In genomic region chr13:13371436-13371835, GRCm38 (mm10) we compare ENCODE assay signal across 8 mouse cellular contexts. TPM values are rescaled to one million over a fixed set of nuclear protein-coding genes. Genes with fewer than 3 reads are reported as not detected.
DNase-seq lines count a peak whose midpoint lies in the region; ATAC-seq and TF ChIP-seq lines count a peak whose summit lies in the region.
"Not testable (repeated sequence)": the region's sequence is repeated elsewhere in the genome, so short reads cannot be mapped to it uniquely, and the experiment has no call there.

No protein-coding gene starts in this region.

- TF ChIP-seq EP300 in CH12.LX (IDR thresholded peaks at IDR 0.05; ENCODE audit: low read length), result peak; percentile 74

- H3K4me2 ChIP-seq in CH12.LX (ENCODE audit: insufficient read depth, low read depth, poor library complexity, severe bottlenecking), result not testable (repeated sequence)

- DNase-seq in A20 (ENCODE audit: low read depth, low spot score), result peak; percentile 83
- DNase-seq in CH12.LX (ENCODE audit: extremely low read depth), result peak; percentile 60
- peak; percentile 49 for DNase-seq in spleen, adult 12 weeks (ENCODE audit: low spot score)
- DNase-seq in spleen, postnatal 10 days (ENCODE audit: low spot score in 2 of 2), result peak; percentile 4 to 45
- peak; percentile 28 to 62 for DNase-seq in spleen, postnatal 4 days (ENCODE audit: low spot score in 2 of 2)
- peak; percentile 1 for DNase-seq in testis, postnatal 14 days (ENCODE audit: low spot score)

- H3K4me1 ChIP-seq in CH12.LX (ENCODE audit: control insufficient read depth in 1 of 2, insufficient read depth in 2 of 2), result peaks cover 18 to 23% of the 10 kb centered on the region in 2 experiments

- dilution Hi-C loops in CH12.LX (cut with MboI; ENCODE audit: extremely low pct_ligation_motif_present, extremely low pct_unique_long_range_greater_than_20kb, low sequenced_read_pairs), result not testable (repeated sequence)

- not testable (repeated sequence) for H3K27me3 ChIP-seq in CH12.LX (replicated peaks)

- H3K9me3 ChIP-seq in CH12.LX (replicated peaks; ENCODE audit: low read length), result not testable (repeated sequence)

- H3K27ac ChIP-seq in CH12.LX (ENCODE audit: insufficient read depth, low read depth), result not testable (repeated sequence)

- peak; percentile 37; the same call in 1 of the 2 replicates for ATAC-seq in granulocyte monocyte progenitor cell, adult 5-6 weeks (replicated peaks; ENCODE audit: poor library complexity, severe bottlenecking)
- ATAC-seq in megakaryocyte progenitor cell, adult 5-6 weeks (replicated peaks; ENCODE audit: poor library complexity), result peak; percentile 27; the same call in 1 of the 2 replicates

- not testable (repeated sequence) for TF ChIP-seq RAD21 in CH12.LX (IDR thresholded peaks at IDR 0.05; ENCODE audit: low read depth, low read length)

- not testable (repeated sequence) for H3K36me3 ChIP-seq in CH12.LX (replicated peaks in 1 of 2; ENCODE audit: control insufficient read depth in 1 of 2, insufficient read depth in 1 of 2, low read length in 1 of 2)

- not testable (repeated sequence) for H3K9ac ChIP-seq in CH12.LX (ENCODE audit: insufficient read depth, low read depth)

- not testable (repeated sequence) for H3K4me3 ChIP-seq in CH12.LX (replicated peaks in 1 of 3; ENCODE audit: low read depth in 2 of 3, low read length in 2 of 3, poor library complexity in 1 of 3)

- H3K79me2 ChIP-seq in CH12.LX (replicated peaks; ENCODE audit: control insufficient read depth, extremely low read depth, insufficient read depth, poor library complexity, severe bottlenecking), result not testable (repeated sequence)

- not testable (repeated sequence) for TF ChIP-seq POLR2A in CH12.LX (IDR thresholded peaks at IDR 0.05; ENCODE audit: low read depth, low read length)

- in situ Hi-C loops in CH12.LX (cut with MboI; ENCODE audit: low pct_ligation_motif_present, low pct_unique_long_range_greater_than_20kb, low sequenced_read_pairs), result not testable (repeated sequence)

- TF ChIP-seq CTCF in CH12.LX (conservative IDR thresholded peaks at IDR 0.05 in 1 of 2, IDR thresholded peaks at IDR 0.05 in 1 of 2; ENCODE audit: low read depth in 2 of 2, low read length in 2 of 2), result not testable (repeated sequence)

TF ChIP-seq in CH12.LX, 34 proteins besides CTCF, POLR2A, EP300 and RAD21:
- peak; percentile 43; the same call in 1 of the 2 replicates for TF ChIP-seq TCF12 (IDR thresholded peaks at IDR 0.05; ENCODE audit: low read depth, low read length)
- TF ChIP-seq IRF4 (IDR thresholded peaks at IDR 0.05; ENCODE audit: low read depth, low read length), result peak; percentile 65

RNA-seq across cellular contexts. Expression of gene Gpr137b, which starts 22.4 kb away (rescaled TPM):
- total RNA-seq in CH12.LX (2012; rRNA removed), result 5.8 and 7.7 TPM in 2 replicates
- 8.0 and 10.0 TPM in 2 replicates for total RNA-seq in CH12.LX (2014; rRNA removed)
- 28.8 and 31.3 TPM in 2 replicates for polyA plus RNA-seq in CH12.LX (2012; ENCODE audit: insufficient read length, low read depth)
- not detected in 2 replicates for total RNA-seq in granulocyte monocyte progenitor cell, adult 5-6 weeks (2014; fragmentation: Nextera tagmentation)
- total RNA-seq in granulocyte monocyte progenitor cell, adult 5-6 weeks (2017), result 3.3 TPM in 1 of 2 replicates, not detected in the other
- total RNA-seq in megakaryocyte progenitor cell, adult 5-6 weeks (2015), result 0.64 and 0.91 TPM in 2 replicates
- total RNA-seq in megakaryocyte progenitor cell, adult 5-6 weeks (2017), result 0.81 TPM in 1 of 2 replicates, not detected in the other

Comparison
In these comparisons a context has a peak if more than half of its experiments do, and no peak if none do; other contexts are left out.
1. DNase-seq: peak in every context shown above with its lines; median percentile 83 in A20; 60 in CH12.LX; 49 in spleen, adult 12 weeks; 45 in spleen, postnatal 4 days; 24 in spleen, postnatal 10 days; 1 in testis, postnatal 14 days.